Mouse (Mus musculus) stomach, postnatal 0 days (tissue): ENCODE measurements around the gene Fam50a.

Experiments
- CTCF ChIP-seq: IDR thresholded peaks from 2 replicates; pipeline ENCODE4 v1.5.1; 2016; ENCODE audit warnings: antibody characterized with exemption, low read depth, mild to moderate bottlenecking, moderate library complexity
- EP300 ChIP-seq: optimal IDR thresholded peaks from 2 replicates; pipeline ENCODE3; 2016; ENCODE audit warnings: antibody characterized with exemption

DNA sequence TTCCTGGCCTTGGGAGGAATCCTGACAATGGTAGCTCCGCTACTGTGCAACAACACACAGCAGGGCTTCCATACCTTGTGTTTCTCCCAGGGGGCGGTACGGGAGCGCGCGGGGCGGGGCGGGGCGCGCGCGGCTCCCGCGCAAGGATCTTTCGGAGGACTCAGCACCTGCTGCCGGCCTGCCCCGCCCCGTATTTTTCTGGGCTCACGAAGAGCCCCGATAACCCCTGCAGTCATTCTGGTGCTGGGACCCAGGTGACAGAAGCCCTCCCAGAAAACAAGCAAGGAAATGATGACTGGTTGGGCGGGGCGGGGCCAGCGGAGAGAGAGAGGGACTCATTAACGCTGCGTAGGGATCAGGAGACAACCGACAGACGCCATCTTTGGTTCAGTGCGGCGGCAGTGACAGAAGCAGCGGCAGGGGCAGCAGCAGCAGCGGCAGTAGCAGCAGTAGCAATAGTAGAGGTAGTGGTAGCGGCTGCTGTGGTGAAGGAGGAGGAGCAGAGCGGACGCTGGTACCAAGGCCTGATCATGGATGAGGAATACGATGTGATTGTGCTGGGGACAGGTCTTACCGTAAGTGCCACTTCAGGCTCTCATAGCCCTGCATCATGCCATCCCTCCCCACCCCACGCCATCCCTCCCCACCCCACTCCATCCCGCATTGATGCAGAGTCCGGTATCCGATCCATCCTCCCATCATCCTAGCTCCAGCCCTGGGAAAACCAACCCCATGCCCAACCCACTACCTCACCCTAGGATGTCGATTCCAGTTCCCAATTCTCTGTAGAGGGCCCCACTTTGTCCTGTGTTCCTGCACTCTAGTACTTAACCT is 7.7 kb upstream of the Fam50a start, which contains the start of gene Gdi1:
- peak; percentile 76 for TF ChIP-seq EP300
- TF ChIP-seq CTCF, result peak; percentile 59
